Mouse (Mus musculus): ENCODE data around the gene Exoc6b.

- TF ChIP-seq POLR2A (IDR thresholded peaks at IDR 0.05; ENCODE audit: borderline replicate concordance, control insufficient read depth, low read depth, low read length): no peak
- TF ChIP-seq CTCF (IDR thresholded peaks at IDR 0.05; ENCODE audit: control insufficient read depth, insufficient read depth, low read length): no peak
Observed at GRCm38 (mm10) chr6:84693204-84693603, 376.1 kb downstream of the Exoc6b start.

All from bone marrow, adult 2 months (tissue).